Mouse (Mus musculus): Measurements from ENCODE around the gene Tamm41. TPM values are rescaled to one million over a fixed set of nuclear protein-coding genes. Genes with fewer than 3 reads are reported as not detected.

The Tamm41 gene
- polyA plus RNA-seq, 1 experiment from 2014 or later: 58.8 TPM

Other genes with a start within 250 kb of the Tamm41 start
- 74.0 and 90.5 TPM in 2 replicates for gene Vgll4, start 67.9 kb downstream of the Tamm41 start, polyA plus RNA-seq (2015; fragmentation: Nextera tagmentation; extraction: Ambion mirVana)
- 0.64 and 0.72 TPM in 2 replicates for gene Syn2, start 97.0 kb upstream of the Tamm41 start, polyA plus RNA-seq (2015; fragmentation: Nextera tagmentation; extraction: Ambion mirVana)
- not detected in 2 replicates for gene Gm17482, start 189.5 kb upstream of the Tamm41 start, polyA plus RNA-seq (2015; fragmentation: Nextera tagmentation; extraction: Ambion mirVana)
- 0.78 and 0.86 TPM in 2 replicates for gene Timp4, start 214.3 kb upstream of the Tamm41 start, polyA plus RNA-seq (2015; fragmentation: Nextera tagmentation; extraction: Ambion mirVana)

All from thymus, postnatal 0 days (tissue).